Mouse (Mus musculus) hindbrain, embryonic 10.5 days (tissue): ENCODE data around the gene Slc29a1. TPM values are rescaled to one million over a fixed set of nuclear protein-coding genes. Genes with fewer than 3 reads are reported as not detected.

Experiments used
- DNase-seq: peaks from one replicate; pipeline ENCODE4 v3.0.0-alpha.2; 2017; ENCODE audit warnings: low spot score
- H3K27ac ChIP-seq: fragments of 300-500 bp; sonication (generic); 2 replicates; pipeline ENCODE4 v1.5.1; 2016; ENCODE audit warnings: mild to moderate bottlenecking, moderate library complexity
- H3K27me3 ChIP-seq: fragments of 300-500 bp; sonication (generic); 2 replicates; pipeline ENCODE4 v1.6.1; 2016; ENCODE audit warnings: mild to moderate bottlenecking; ENCODE audit not compliant: poor library complexity, insufficient read depth, severe bottlenecking
- H3K36me3 ChIP-seq: fragments of 300-500 bp; sonication (generic); 2 replicates; pipeline ENCODE4 v1.6.1; 2016; ENCODE audit warnings: mild to moderate bottlenecking, moderate library complexity
- H3K4me1 ChIP-seq: fragments of 300-500 bp; sonication (generic); replicated peaks from 2 replicates; pipeline ENCODE4 v1.6.1; 2016; ENCODE audit warnings: mild to moderate bottlenecking
- H3K4me3 ChIP-seq: fragments of 300-500 bp; sonication (generic); 2 replicates; pipeline ENCODE4 v1.5.1; 2016; ENCODE audit warnings: mild to moderate bottlenecking, moderate library complexity
- H3K9me3 ChIP-seq: fragments of 300-500 bp; sonication (generic); 2 replicates; pipeline ENCODE4 v1.6.1; 2016; ENCODE audit warnings: mild to moderate bottlenecking, moderate library complexity
- WGBS: fragments of 180-500 bp; shearing (Covaris S2); methylation state at CpG from one replicate; pipeline ENCODE4 v1.1.7; 2016; 5-methylcytosine and 5-hydroxymethylcytosine counted together
- polyA plus RNA-seq: library from polyadenylated mRNA; unstranded; fragments of >200 nt; fragmentation: Nextera tagmentation; extraction: Ambion mirVana; gene quantifications from 2 replicates; pipeline ENCODE4 v1.2.1, GENCODE M21; 2016

Slc29a1 gene
- polyA plus RNA-seq, 1 experiment from 2014 or later: 60.4 TPM

DNA sequence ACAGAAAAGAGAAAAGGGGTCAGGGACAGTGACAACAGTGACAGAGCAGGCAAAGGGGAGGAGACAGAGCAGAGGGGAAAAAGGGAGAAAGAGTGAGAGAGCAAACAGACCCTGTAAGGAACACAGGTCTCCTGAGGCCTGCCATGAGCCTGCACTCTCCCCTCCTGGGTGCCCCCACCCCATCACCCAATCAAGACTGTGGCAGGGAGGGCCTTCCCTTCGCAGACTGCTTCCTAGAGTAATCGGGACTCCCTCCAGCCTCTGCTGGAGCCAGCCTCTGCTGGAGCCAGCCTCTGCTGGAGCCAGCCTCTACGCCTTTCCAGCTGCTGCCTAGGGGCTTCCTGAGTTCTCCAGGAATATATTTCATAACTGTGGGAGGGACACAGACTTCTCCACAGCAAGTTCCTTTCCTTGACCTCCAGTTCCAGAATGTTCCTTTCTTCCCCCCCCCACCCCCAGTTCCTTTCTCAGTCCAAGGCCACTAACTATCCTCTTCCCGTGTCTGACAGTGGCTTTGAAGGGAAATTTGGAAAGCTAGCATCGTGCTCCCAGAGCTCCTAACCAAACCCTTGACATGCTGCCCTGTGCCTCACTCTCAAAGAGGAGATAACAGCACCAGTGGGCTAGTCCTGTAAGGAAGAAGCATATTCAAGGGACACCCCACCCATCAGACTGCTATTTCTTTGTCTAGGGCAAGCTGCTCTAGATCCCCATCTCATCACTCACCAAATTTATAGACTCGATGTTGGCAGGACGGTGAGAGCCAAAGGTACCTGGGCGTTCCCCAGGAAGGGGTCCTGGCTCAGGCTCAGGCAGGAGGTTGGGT is 6.6 kb downstream of the Slc29a1 start:
- Histone ChIP-seq H3K9me3 (no peaks in the 10 kb centered on the region), H3K36me3 (peaks cover 20% of the 10 kb centered on the region), H3K27me3 (peaks cover 52% of the 10 kb centered on the region), H3K4me3 (peak overlapping the region; percentile 69), H3K27ac (peak overlapping the region; percentile 60), H3K4me1 (peaks cover 71% of the 10 kb centered on the region)
- DNase-seq: no peak
- 58% methylated on average over 8 of the region's 8 CpGs for WGBS

GRCm38 (mm10) chr17:45591701-45592605 is 7.5 kb downstream of the Slc29a1 start:
- no peak for DNase-seq
- Histone ChIP-seq H3K4me3 (peak overlapping the region; percentile 69), H3K27ac (peak overlapping the region; percentile 36), H3K9me3 (peaks cover 2% of the 10 kb centered on the region; the same call in 1 of the 2 replicates), H3K27me3 (peaks cover 43% of the 10 kb centered on the region), H3K36me3 (peaks cover 26% of the 10 kb centered on the region), H3K4me1 (peaks cover 62% of the 10 kb centered on the region)
- WGBS: 50% methylated on average over 16 of the region's 16 CpGs

DNA sequence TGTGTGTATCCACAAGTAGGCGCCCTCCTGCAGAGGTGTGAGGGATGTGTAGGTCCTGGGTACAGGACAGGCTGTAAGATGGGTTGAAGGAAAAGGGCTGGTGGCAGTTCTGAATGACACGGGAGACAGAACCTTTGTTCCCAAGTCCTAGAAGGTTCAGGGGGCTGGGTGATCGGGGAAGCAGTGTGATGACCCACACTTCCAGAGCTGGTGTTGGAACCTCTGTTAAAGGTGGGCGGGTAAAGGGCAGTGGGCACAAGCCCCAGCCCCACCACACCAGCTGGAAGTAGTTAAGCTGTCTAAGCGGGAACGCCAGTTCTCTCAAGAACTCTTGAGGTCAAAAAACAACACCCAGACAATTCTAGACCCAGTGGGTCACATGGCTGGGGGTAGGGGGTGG is 9.0 kb downstream of the Slc29a1 start:
- peaks cover 58% of the 10 kb centered on the region for H3K4me1 ChIP-seq
- no peak overlapping the region for H3K27ac ChIP-seq
- peaks cover 8% of the 10 kb centered on the region; the same call in 1 of the 2 replicates for H3K9me3 ChIP-seq
- no peak for DNase-seq
- WGBS: 79% methylated on average over 6 of the region's 6 CpGs
- H3K4me3 ChIP-seq: no peak overlapping the region
- peaks cover 28% of the 10 kb centered on the region for H3K27me3 ChIP-seq
- peaks cover 38% of the 10 kb centered on the region for H3K36me3 ChIP-seq

- Histone ChIP-seq H3K36me3 (peaks cover 38% of the 10 kb centered on the region), H3K9me3 (peaks cover 8% of the 10 kb centered on the region; the same call in 1 of the 2 replicates), H3K4me3 (no peak overlapping the region), H3K27ac (no peak overlapping the region), H3K4me1 (peaks cover 58% of the 10 kb centered on the region), H3K27me3 (peaks cover 23% of the 10 kb centered on the region)
- 92% methylated on average over 8 of the region's 8 CpGs for WGBS
- DNase-seq: no peak
These were observed 9.6 kb downstream of the Slc29a1 start for GRCm38 (mm10) chr17:45589844-45590243.

GRCm38 (mm10) chr17:45589236-45589635 is 10.2 kb downstream of the Slc29a1 start:
- peaks cover 17% of the 10 kb centered on the region for H3K27me3 ChIP-seq
- H3K4me3 ChIP-seq: no peak overlapping the region
- peaks cover 58% of the 10 kb centered on the region for H3K4me1 ChIP-seq
- DNase-seq: no peak
- H3K36me3 ChIP-seq: peaks cover 38% of the 10 kb centered on the region
- H3K9me3 ChIP-seq: peaks cover 8% of the 10 kb centered on the region; the same call in 1 of the 2 replicates
- H3K27ac ChIP-seq: no peak overlapping the region
- 98% methylated on average over 7 of the region's 7 CpGs for WGBS

GRCm38 (mm10) chr17:45588370-45588769 is 11.0 kb downstream of the Slc29a1 start:
- WGBS: 92% methylated on average over 7 of the region's 7 CpGs
- DNase-seq: no peak
- peaks cover 8% of the 10 kb centered on the region; the same call in 1 of the 2 replicates for H3K9me3 ChIP-seq
- no peak overlapping the region for H3K27ac ChIP-seq
- peaks cover 38% of the 10 kb centered on the region for H3K36me3 ChIP-seq
- peaks cover 54% of the 10 kb centered on the region for H3K4me1 ChIP-seq
- peaks cover 8% of the 10 kb centered on the region for H3K27me3 ChIP-seq
- no peak overlapping the region for H3K4me3 ChIP-seq

DNA sequence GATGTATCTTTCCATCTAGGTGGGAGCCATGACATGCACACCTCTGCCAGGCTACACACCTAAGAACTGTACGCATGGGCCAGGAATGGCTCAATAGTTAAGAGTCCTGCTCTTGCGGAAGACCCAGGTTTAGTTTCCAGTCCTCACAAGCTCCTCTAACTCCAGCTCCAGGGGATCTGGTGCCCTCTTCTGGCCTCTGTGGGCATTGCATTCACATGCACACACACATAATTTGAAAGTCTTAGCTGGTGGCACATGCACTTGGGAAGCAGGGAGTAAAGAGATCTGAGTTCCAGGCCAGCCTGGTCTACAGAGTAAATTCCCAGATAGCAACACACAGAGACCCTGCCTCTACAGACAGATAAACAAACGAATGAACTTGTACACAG is 13.0 kb downstream of the Slc29a1 start:
- Histone ChIP-seq H3K4me3 (no peak overlapping the region), H3K27me3 (no peaks in the 10 kb centered on the region), H3K4me1 (peaks cover 38% of the 10 kb centered on the region), H3K9me3 (peaks cover 8% of the 10 kb centered on the region; the same call in 1 of the 2 replicates), H3K36me3 (peaks cover 38% of the 10 kb centered on the region), H3K27ac (peak overlapping the region; percentile 81; the same call in 1 of the 2 replicates)
- WGBS: 99% methylated on average over 3 of the region's 3 CpGs
- peak; percentile 39 for DNase-seq

DNA sequence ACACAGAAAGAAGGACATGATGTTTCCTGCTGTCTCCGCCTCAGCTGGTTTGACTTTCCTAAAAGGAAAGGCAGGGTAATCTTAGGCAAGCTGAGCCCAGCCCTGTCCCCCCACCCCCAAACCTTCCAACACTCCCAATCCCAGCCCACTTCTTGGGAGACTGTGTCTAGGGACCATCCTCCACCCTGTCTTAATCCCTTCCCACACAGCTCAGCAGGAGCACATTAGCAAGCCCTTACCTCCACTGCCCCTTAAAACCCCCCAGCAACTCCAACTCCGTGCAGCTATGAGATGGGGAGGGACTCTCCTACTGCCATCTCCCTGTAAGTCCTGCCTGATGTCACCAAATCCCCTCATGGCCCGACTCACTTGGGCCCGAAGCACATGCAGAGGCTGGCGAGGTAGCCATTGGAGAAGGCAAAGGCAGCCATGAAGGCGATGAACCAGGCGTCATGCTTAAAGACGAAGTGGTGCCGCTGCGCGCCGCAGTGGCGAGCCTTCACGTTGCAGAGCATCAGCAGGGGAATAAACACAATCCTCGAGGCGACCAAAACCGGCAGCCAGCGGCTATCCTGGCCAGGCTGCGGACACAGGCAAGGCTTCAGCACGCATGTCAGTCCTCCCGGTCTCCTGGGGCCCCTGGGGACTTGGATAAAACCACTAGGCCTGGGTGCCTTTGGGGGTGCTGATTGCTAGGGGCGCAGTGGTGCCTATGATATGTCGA is 13.5 kb downstream of the Slc29a1 start:
- Histone ChIP-seq H3K36me3 (peaks cover 38% of the 10 kb centered on the region), H3K27me3 (no peaks in the 10 kb centered on the region), H3K4me1 (peaks cover 37% of the 10 kb centered on the region), H3K27ac (peak overlapping the region; percentile 81), H3K4me3 (peak overlapping the region; percentile 9; the same call in 1 of the 2 replicates), H3K9me3 (peaks cover 8% of the 10 kb centered on the region; the same call in 1 of the 2 replicates)
- WGBS: 65% methylated on average over 23 of the region's 23 CpGs
- DNase-seq: no peak

GRCm38 (mm10) chr17:45584939-45585678 is 14.3 kb downstream of the Slc29a1 start:
- H3K9me3 ChIP-seq: peaks cover 8% of the 10 kb centered on the region; the same call in 1 of the 2 replicates
- DNase-seq: peak; percentile 87
- H3K4me3 ChIP-seq: peak overlapping the region; percentile 20; the same call in 1 of the 2 replicates
- H3K4me1 ChIP-seq: peaks cover 36% of the 10 kb centered on the region
- H3K36me3 ChIP-seq: peaks cover 38% of the 10 kb centered on the region
- H3K27me3 ChIP-seq: no peaks in the 10 kb centered on the region
- peak overlapping the region; percentile 81 for H3K27ac ChIP-seq
- 12% methylated on average over 14 of the region's 14 CpGs for WGBS

DNA sequence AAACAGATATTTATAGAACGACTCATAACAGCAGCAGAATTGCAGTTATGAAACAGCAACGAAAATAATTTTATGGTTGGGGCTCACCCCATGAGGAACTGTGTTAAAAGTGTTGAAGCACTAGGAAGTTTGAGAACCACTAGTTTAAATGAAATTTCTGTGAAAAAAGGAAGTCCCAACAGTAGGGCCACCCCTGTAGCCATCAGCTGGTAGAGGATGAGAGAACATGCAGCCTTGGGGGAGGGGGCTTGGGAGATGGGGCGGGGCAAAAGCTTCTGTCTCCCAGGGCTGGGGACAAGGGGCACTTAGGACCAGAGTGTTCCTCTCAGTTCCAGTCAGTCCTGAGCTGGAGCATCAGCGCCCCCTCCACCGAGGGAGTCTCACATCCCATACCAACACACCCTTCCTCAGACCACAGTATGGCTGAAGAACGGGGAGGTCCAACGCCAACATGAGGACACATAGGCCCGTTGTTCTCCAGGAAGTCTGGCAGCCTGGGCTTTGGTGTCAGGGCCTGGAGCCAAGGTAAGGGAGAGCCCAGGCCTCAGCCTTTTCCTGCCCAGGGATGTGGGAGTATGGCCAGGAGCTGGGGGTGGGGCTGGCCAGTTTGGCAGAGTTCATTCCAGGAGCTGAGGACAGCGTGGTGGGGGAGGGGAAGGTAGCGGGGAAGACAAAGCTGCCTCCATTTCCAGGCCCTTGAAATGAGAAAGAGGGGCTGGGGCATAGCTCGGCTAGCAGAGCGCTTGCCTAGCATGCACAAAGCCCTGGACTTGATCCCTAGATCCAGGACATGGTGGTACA is 15.1 kb downstream of the Slc29a1 start:
- H3K9me3 ChIP-seq: peaks cover 8% of the 10 kb centered on the region; the same call in 1 of the 2 replicates
- H3K27ac ChIP-seq: peak overlapping the region; percentile 81
- H3K4me3 ChIP-seq: peak overlapping the region; percentile 20; the same call in 1 of the 2 replicates
- peaks cover 36% of the 10 kb centered on the region for H3K4me1 ChIP-seq
- no peak for DNase-seq
- no peaks in the 10 kb centered on the region for H3K27me3 ChIP-seq
- whole genome bisulfite sequencing: 35% methylated on average over 12 of the region's 12 CpGs
- H3K36me3 ChIP-seq: peaks cover 31% of the 10 kb centered on the region

- no peak for DNase-seq
- no peak overlapping the region for H3K4me3 ChIP-seq
- 71% methylated on average over 6 of the region's 6 CpGs for WGBS
These were observed 16.6 kb downstream of the Slc29a1 start for GRCm38 (mm10) chr17:45582715-45583355.

More at GRCm38 (mm10) chr17:45582715-45583355, 16.6 kb downstream of the Slc29a1 start:
- H3K4me1 ChIP-seq: peaks cover 36% of the 10 kb centered on the region
- peaks cover 8% of the 10 kb centered on the region; the same call in 1 of the 2 replicates for H3K9me3 ChIP-seq
- no peaks in the 10 kb centered on the region for H3K27me3 ChIP-seq
- H3K36me3 ChIP-seq: peaks cover 18% of the 10 kb centered on the region
- no peak overlapping the region for H3K27ac ChIP-seq
